Mouse (Mus musculus): ENCODE results near the gene Olfr1133. TPM values are rescaled to one million over a fixed set of nuclear protein-coding genes. Genes with fewer than 3 reads are reported as not detected.

The Olfr1133 gene
- polyA plus RNA-seq, 1 experiment from 2014 or later, result not detected

Other genes with a start within 250 kb of the Olfr1133 start
- gene Olfr1123, start 230.7 kb downstream of the Olfr1133 start, polyA plus RNA-seq (2015; fragmentation: Nextera tagmentation; extraction: Ambion mirVana), result not detected in 2 replicates
- not detected in 2 replicates for gene Olfr1124, start 217.1 kb downstream of the Olfr1133 start, polyA plus RNA-seq (2015; fragmentation: Nextera tagmentation; extraction: Ambion mirVana)
- gene Olfr1126, start 193.4 kb downstream of the Olfr1133 start, polyA plus RNA-seq (2015; fragmentation: Nextera tagmentation; extraction: Ambion mirVana), result not detected in 2 replicates
- not detected in 2 replicates for gene Pramel7, start 150.3 kb downstream of the Olfr1133 start, polyA plus RNA-seq (2015; fragmentation: Nextera tagmentation; extraction: Ambion mirVana)
- not detected in 2 replicates for gene Pramel6, start 140.8 kb downstream of the Olfr1133 start, polyA plus RNA-seq (2015; fragmentation: Nextera tagmentation; extraction: Ambion mirVana)
- not detected in 2 replicates for gene Olfr153, start 115.6 kb downstream of the Olfr1133 start, polyA plus RNA-seq (2015; fragmentation: Nextera tagmentation; extraction: Ambion mirVana)
- gene Olfr1128, start 101.8 kb downstream of the Olfr1133 start, polyA plus RNA-seq (2015; fragmentation: Nextera tagmentation; extraction: Ambion mirVana), result not detected in 2 replicates
- gene Olfr1129, start 73.5 kb downstream of the Olfr1133 start, polyA plus RNA-seq (2015; fragmentation: Nextera tagmentation; extraction: Ambion mirVana), result not detected in 2 replicates
- not detected in 2 replicates for gene Olfr1130, start 41.2 kb downstream of the Olfr1133 start, polyA plus RNA-seq (2015; fragmentation: Nextera tagmentation; extraction: Ambion mirVana)
- gene Olfr1131, start 20.3 kb downstream of the Olfr1133 start, polyA plus RNA-seq (2015; fragmentation: Nextera tagmentation; extraction: Ambion mirVana), result not detected in 2 replicates
- gene Olfr1132, start 9.8 kb downstream of the Olfr1133 start, polyA plus RNA-seq (2015; fragmentation: Nextera tagmentation; extraction: Ambion mirVana), result not detected in 2 replicates
- not detected in 2 replicates for gene Olfr1134, start 11.1 kb upstream of the Olfr1133 start, polyA plus RNA-seq (2015; fragmentation: Nextera tagmentation; extraction: Ambion mirVana)
- gene Olfr1135, start 26.3 kb upstream of the Olfr1133 start, polyA plus RNA-seq (2015; fragmentation: Nextera tagmentation; extraction: Ambion mirVana), result not detected in 2 replicates
- not detected in 2 replicates for gene Olfr1136, start 46.6 kb upstream of the Olfr1133 start, polyA plus RNA-seq (2015; fragmentation: Nextera tagmentation; extraction: Ambion mirVana)
- gene Olfr1137, start 65.8 kb upstream of the Olfr1133 start, polyA plus RNA-seq (2015; fragmentation: Nextera tagmentation; extraction: Ambion mirVana), result not detected in 2 replicates
- not detected in 2 replicates for gene Olfr1138, start 92.6 kb upstream of the Olfr1133 start, polyA plus RNA-seq (2015; fragmentation: Nextera tagmentation; extraction: Ambion mirVana)
- gene Olfr1140, start 96.4 kb upstream of the Olfr1133 start, polyA plus RNA-seq (2015; fragmentation: Nextera tagmentation; extraction: Ambion mirVana), result not detected in 2 replicates
- not detected in 2 replicates for gene Olfr1141, start 106.6 kb upstream of the Olfr1133 start, polyA plus RNA-seq (2015; fragmentation: Nextera tagmentation; extraction: Ambion mirVana)
- gene Olfr152, start 132.1 kb upstream of the Olfr1133 start, polyA plus RNA-seq (2015; fragmentation: Nextera tagmentation; extraction: Ambion mirVana), result not detected in 2 replicates
- gene Olfr1143, start 153.2 kb upstream of the Olfr1133 start, polyA plus RNA-seq (2015; fragmentation: Nextera tagmentation; extraction: Ambion mirVana), result not detected in 2 replicates
- not detected in 2 replicates for gene Olfr1145, start 162.4 kb upstream of the Olfr1133 start, polyA plus RNA-seq (2015; fragmentation: Nextera tagmentation; extraction: Ambion mirVana)
- gene Olfr1148, start 183.2 kb upstream of the Olfr1133 start, polyA plus RNA-seq (2015; fragmentation: Nextera tagmentation; extraction: Ambion mirVana), result not detected in 2 replicates
- gene Olfr1150-ps1, start 196.6 kb upstream of the Olfr1133 start, polyA plus RNA-seq (2015; fragmentation: Nextera tagmentation; extraction: Ambion mirVana), result not detected in 2 replicates
- not detected in 2 replicates for gene Olfr1151, start 208.5 kb upstream of the Olfr1133 start, polyA plus RNA-seq (2015; fragmentation: Nextera tagmentation; extraction: Ambion mirVana)
- gene Olfr1152, start 219.1 kb upstream of the Olfr1133 start, polyA plus RNA-seq (2015; fragmentation: Nextera tagmentation; extraction: Ambion mirVana), result 0.02 TPM in 1 of 2 replicates, not detected in the other
- not detected in 2 replicates for gene Olfr1153, start 247.6 kb upstream of the Olfr1133 start, polyA plus RNA-seq (2015; fragmentation: Nextera tagmentation; extraction: Ambion mirVana)

All from hindbrain, embryonic 16.5 days (tissue).